Mouse (Mus musculus) yolk sac, embryonic 10.5 days (tissue): ENCODE results near the gene Gm10324.
"Not testable (repeated sequence)": the region's sequence is repeated elsewhere in the genome, so short reads cannot be mapped to it uniquely, and the experiment has no call there.

Source experiments
- DNase-seq: peaks from one replicate; pipeline ENCODE4 v3.0.0-alpha.2; 2017; ENCODE audit warnings: low spot score

The Gm10324 gene

DNA sequence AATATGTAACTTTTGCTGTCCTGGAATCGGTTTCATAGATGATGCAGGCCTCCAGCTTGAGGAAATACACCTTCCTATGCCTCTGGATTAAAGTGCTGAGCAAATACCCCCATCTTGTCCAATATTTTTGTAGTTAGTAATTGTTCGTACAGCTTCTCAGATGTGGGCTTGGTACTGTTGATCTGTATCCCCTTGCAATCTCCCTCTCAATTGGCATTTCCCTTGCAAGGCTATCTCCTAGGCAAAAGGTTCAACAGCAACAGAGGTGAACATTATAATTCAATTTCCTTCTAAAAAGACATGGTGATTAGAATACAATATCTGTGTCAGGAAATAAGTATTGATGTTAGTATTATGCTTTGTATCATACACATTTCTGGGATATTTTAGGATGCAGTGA lies at the start of gene Gm10324:
Gene Gm10324, plus strand, starts transcription at position 301 of the 400 bp plus-strand sequence.
- not testable (repeated sequence) for DNase-seq
